Comparison of ENCODE assay signal across 8 mouse cellular contexts in the genomic region with DNA sequence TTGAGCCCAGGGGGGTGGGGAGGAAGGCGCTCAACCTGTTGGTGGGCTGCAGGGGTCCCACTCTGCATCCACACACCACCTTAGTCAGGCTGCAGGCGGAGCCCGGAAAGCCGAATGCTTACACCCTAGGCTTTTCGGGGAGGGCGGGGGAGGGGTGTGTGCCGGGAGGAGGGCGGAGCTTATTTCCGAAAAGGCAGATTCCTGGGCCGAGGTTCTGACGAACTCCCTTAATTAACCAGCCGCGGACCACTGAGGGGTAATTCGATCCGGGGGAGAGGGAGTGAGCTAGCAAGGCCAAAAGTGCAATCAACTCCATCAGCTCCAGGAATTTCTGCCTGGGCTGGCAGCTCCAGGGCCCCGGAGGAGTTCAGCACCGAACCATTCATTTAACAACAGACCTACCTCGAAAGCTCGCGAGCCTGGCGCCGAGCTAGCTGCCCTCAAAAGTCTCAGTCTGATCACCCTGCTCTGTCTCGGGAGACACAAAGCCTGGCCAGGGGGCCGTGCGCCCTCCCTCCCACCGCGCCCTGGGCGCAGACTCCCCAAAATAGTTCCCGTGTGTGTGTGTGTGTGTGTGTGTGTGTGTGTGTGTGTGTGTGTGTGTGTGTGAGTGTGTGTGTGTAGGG. TPM values are rescaled to one million over a fixed set of nuclear protein-coding genes. Genes with fewer than 3 reads are reported as not detected.
DNase-seq lines count a peak whose midpoint lies in the region; ATAC-seq and TF ChIP-seq lines count a peak whose summit lies in the region.

No protein-coding gene starts in this region.

- peak overlapping the region; percentile 97 for H3K4me2 ChIP-seq in forebrain, embryonic 15.5 days (replicated peaks)
- peak overlapping the region; percentile 62 for H3K4me2 ChIP-seq in lung, embryonic 14.5 days

- intact Hi-C loops in heart, postnatal 25 days (cut with DNase I), result loop anchor here (5.0 kb wide), 1 partner anchor 129 kb away; no protein-coding TSS in a partner anchor

- peak overlapping the region; percentile 74 for H3K27ac ChIP-seq in forebrain, embryonic 15.5 days (replicated peaks)
- peak overlapping the region; percentile 93 for H3K27ac ChIP-seq in lung, embryonic 14.5 days (ENCODE audit: low read depth)

- peak overlapping the region; percentile 70 for H3K4me3 ChIP-seq in forebrain, embryonic 15.5 days
- H3K4me3 ChIP-seq in lung, embryonic 14.5 days (ENCODE audit: low read depth, low read length), result peak overlapping the region; percentile 74

- no peaks in the 10 kb centered on the region for H3K27me3 ChIP-seq in forebrain, embryonic 15.5 days
- H3K27me3 ChIP-seq in lung, embryonic 14.5 days (ENCODE audit: insufficient read depth, low read length), result no peaks in the 10 kb centered on the region

- peak overlapping the region; percentile 69 for H3K9ac ChIP-seq in forebrain, embryonic 15.5 days (replicated peaks)
- H3K9ac ChIP-seq in lung, embryonic 14.5 days, result peak overlapping the region; percentile 76

- peaks cover 40% of the 10 kb centered on the region for H3K4me1 ChIP-seq in forebrain, embryonic 15.5 days
- peaks cover 7% of the 10 kb centered on the region; the same call in 1 of the 2 replicates for H3K4me1 ChIP-seq in lung, embryonic 14.5 days (ENCODE audit: insufficient read depth)

- under 1% methylated on average over 29 of the region's 29 CpGs for WGBS in forebrain, embryonic 15.5 days
- under 1% methylated on average over 29 of the region's 29 CpGs for WGBS in lung, embryonic 14.5 days

- ATAC-seq in cerebellum, adult (ENCODE audit: insufficient number of reproducible peaks, low FRiP score, low TSS enrichment), result peak; percentile 50
- ATAC-seq in forebrain, embryonic 15.5 days (replicated peaks), result peak; percentile 55
- peak; percentile 74 for ATAC-seq in lung, embryonic 14.5 days (ENCODE audit: insufficient read depth)
- peak; percentile 47 for ATAC-seq in neutrophil, adult 5-6 weeks (ENCODE audit: extremely low read depth, insufficient number of reproducible peaks, low FRiP score, poor library complexity, severe bottlenecking)

- DNase-seq in ES-CJ7 (ENCODE audit: low read depth, low spot score), result peak; percentile 92
- DNase-seq in heart, postnatal 25 days (ENCODE audit: low spot score), result peak; percentile 58
- DNase-seq in layer of hippocampus, adult 18-20 months (ENCODE audit: low spot score in 2 of 2), result peak; percentile 43 to 75
- peak; percentile 88 for DNase-seq in lung, embryonic 14.5 days
- peak; percentile 86 for DNase-seq in thymus, postnatal 0 days (ENCODE audit: low spot score)

- no peak for TF ChIP-seq CTCF in lung, embryonic 14.5 days (IDR thresholded peaks at IDR 0.05; ENCODE audit: low read depth)

- H3K36me3 ChIP-seq in forebrain, embryonic 15.5 days, result no peaks in the 10 kb centered on the region
- peaks cover 12% of the 10 kb centered on the region for H3K36me3 ChIP-seq in lung, embryonic 14.5 days (ENCODE audit: insufficient read depth)

- H3K9me3 ChIP-seq in forebrain, embryonic 15.5 days, result no peaks in the 10 kb centered on the region
- H3K9me3 ChIP-seq in lung, embryonic 14.5 days (ENCODE audit: low read depth, low read length), result no peaks in the 10 kb centered on the region

RNA-seq across cellular contexts. Expression of gene Arid5b, which starts 2.1 kb away (rescaled TPM):
- polyA plus RNA-seq in forebrain, embryonic 15.5 days (2015; fragmentation: Nextera tagmentation; extraction: Ambion mirVana), result 14.4 and 15.1 TPM in 2 replicates
- 10 to 100 TPM; 22.5 to 28.3 TPM for total RNA-seq in heart, postnatal 25 days (2021)
- 10 to 100 TPM; 26.9 to 33.5 TPM for total RNA-seq in layer of hippocampus, adult 18-20 months (2021)
- polyA plus RNA-seq in lung, embryonic 14.5 days (2014; fragmentation: Nextera tagmentation; extraction: Ambion mirVana), result 41.2 and 41.6 TPM in 2 replicates
- total RNA-seq in neutrophil, adult 5-6 weeks (2017), result 39.8 and 41.2 TPM in 2 replicates
- polyA plus RNA-seq in thymus, postnatal 0 days (2015; fragmentation: Nextera tagmentation; extraction: Ambion mirVana), result 8.9 and 10.7 TPM in 2 replicates

Comparison
In these comparisons a context has a peak if more than half of its experiments do, and no peak if none do; other contexts are left out.
1. Peak in every context shown above with its lines: DNase-seq, ATAC-seq, H3K4me3 ChIP-seq and H3K27ac ChIP-seq.